Mouse (Mus musculus) lung, postnatal 4 days (tissue): ENCODE results near the gene Cldn13.

Experiments
- DNase-seq, 2 experiments: peaks; one replicate each; pipeline ENCODE4 v3.0.0; 2021

Gene Cldn13

DNA sequence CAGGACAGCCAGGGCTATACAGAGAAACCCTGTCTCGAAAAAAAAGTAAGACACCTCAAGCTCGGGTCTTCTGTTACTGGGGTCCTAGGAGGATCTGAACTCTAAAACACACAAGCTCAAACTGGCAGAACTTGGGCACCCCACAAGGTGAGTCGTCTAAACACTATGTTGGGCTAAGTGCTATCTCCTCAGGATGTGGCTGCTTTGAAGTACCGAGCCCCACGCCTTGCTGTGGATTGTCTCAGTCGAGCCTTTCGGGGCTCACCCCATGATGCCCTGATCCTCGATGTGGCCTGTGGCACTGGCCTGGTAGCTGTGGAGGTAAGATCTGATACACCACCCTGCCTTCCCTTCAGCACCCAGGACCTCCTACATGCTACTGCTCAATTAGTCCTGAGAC lies 18.0 kb upstream of the Cldn13 start:
- DNase-seq: no peak

DNA sequence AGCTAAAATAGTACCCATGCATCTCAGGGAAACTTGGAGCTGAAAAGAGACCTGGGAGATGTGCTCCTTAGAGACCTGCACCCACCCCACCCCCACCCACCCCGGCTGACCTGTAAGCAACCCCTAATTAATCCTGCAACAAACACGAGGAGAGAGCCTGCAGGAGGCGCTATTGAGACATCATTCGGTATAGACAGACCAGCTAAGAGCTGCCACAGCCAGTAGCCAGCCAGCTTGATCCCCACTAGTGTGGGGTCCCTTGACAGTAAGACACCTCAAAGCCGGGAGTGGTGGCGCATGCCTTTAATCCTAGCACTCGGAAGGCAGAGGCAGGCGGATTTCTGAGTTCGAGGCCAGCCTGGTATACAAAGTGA lies 17.6 kb upstream of the Cldn13 start:
- peak; percentile 68 to 82 for DNase-seq

DNA sequence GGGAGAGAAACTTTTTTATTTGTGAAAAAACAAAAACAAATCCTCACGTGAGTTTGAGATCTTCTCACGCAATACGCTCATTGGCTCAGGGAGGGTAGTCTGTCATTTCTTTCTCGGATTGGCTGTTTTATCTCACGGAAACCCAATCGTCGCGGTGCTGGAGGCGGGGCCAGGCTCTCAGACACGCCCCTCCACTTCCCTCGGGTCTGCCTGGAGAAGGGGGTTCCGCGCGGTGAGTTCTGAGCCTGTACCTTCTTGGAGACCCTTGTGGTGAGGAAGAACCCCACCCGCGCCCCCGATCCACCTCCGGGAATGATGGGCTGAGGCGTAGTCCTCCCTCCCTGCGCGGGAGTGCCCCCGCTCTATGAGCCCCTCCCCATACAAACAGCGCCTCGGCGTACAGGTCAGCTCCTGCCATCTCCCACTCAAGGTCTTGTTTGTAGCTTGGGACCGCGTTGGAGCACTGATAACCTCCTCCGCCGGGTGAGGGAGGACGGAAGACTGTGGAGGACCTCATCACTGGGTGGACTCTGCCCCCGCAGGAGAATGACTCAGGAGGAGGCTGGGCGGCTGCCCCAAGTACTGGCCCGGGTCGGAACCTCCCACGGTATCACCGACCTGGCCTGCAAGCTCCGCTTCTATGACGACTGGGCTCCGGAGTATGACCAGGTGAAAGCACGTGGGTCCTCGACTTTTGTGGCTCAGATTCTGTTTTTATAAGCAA lies 17.0 kb upstream of the Cldn13 start, which contains the start of gene Mettl27:
Gene Mettl27 (plus strand): TSS at position 190 of the 724 bp plus-strand sequence.
- peak; percentile 91 to 93 for DNase-seq

DNA sequence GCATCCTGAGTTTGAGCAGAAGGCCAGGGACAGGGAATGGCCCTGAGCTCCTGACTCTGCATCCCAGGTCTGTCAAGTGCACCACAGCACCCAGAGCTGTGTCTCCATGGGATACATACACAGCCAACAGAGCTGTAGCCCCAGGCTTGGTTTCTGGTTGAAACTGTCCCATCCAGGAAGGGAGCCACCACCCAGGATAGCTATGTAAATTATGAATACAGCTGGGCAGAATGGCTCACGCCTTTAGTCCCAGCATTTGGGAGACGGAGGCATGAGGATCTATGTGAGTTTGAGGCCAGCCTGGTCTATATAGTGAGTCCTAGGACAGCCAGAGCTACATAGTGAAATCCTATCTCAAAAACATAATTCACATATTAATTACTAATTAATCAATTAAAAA lies 14.7 kb upstream of the Cldn13 start:
- no peak for DNase-seq

DNA sequence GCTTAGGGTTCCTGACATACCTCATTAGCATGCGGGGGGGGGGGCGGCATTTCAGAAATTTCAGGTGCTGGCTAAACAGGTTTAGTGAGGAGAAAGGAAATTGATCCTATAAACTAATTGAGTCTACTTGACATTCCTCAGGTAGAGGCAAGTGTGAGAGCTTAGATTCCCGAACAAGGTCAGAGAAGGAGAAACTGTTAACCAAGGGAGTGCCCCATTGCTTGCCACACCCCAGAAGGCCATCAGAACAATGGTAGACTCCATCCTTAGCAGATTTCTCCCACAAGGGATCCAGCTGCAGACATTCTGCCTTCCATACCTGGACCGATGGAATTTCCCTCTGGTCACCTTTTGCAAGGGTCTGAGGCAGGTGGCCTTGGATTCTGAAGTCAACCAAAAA lies 11.4 kb upstream of the Cldn13 start:
- no peak for DNase-seq

DNA sequence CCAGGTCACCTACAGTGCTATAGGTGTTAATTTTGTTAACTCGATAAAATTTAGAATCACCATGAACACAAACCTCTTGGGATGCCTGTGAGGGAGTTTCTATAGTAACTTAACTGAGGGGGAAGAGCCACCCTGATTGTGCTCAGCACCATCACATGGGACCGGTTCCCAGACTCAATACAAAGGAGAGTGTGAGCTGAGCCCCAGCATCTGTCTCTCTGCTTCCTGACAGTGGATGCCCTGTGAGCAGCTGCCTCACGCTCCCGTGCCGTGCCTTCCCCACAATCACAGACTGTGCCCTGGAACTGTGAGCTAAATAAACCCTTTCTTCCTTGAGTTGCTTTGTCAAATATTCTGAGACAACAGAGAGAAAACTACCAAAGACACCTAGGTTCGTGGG lies 7.8 kb upstream of the Cldn13 start:
- DNase-seq: no peak

DNA sequence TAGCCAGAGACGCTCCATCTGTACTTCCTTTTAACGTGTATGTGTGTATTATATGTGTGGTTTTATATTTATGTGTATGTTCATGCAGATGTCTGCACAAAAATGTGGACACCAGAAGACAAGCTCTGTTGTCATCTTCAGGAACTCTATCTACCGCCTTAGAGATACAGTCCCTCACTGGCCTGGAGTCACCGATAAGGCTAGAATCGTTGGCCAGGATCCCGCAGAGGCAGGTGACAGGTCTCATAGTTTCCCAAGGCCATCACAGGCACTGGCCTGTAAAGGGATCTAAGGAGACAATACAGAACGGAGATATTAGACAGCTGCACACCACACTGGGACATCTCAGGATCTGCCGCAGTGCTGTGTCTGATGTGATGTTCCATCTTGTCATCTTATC lies 5.8 kb upstream of the Cldn13 start:
- no peak for DNase-seq

DNA sequence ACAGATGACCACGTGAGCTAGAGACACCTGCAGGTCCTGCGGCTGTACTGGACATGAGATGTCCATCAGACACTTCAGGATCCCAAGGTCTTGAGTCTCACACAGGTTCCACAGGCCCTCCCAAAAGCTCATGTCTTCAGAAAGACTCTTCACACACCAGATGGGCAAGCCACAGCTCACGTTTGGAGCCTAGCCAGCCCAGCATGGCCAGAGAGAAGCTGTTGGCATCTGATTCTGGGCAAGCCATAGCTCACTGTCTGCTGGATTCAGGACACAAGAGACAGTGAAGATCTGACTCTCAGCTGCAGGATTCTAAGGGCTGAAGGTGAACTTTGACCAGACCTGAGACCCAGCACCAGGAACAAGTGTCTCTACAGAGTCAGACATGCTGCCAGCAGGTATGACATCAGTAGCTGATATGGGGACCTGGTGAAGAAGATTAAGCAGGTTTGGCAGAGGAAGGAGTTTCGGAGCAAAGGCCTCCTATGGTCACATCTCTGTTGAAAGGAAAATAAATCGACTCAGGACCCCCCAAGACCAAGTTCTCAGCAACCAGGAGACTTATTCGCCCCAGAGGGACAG lies 4.9 kb upstream of the Cldn13 start:
- DNase-seq: no peak

DNA sequence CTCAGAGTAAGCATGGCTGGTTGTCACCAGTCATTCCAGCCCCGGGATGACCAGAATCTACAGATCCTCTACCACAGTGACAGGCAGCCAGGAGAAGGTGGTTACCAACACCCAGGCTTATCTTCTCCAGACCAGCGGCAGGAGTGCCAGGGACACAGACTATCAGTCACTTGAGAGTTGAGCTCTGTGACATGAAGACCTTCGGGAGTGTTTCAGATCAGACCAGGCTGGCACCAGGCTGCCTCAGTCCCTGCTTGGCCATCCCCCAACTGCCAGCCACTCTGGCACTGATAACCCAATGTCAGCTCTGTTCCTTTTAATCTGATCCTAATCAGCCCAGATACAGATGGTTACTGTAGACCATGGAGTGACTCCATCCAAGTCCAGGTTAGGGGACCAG lies 3.8 kb upstream of the Cldn13 start:
- DNase-seq: no peak

DNA sequence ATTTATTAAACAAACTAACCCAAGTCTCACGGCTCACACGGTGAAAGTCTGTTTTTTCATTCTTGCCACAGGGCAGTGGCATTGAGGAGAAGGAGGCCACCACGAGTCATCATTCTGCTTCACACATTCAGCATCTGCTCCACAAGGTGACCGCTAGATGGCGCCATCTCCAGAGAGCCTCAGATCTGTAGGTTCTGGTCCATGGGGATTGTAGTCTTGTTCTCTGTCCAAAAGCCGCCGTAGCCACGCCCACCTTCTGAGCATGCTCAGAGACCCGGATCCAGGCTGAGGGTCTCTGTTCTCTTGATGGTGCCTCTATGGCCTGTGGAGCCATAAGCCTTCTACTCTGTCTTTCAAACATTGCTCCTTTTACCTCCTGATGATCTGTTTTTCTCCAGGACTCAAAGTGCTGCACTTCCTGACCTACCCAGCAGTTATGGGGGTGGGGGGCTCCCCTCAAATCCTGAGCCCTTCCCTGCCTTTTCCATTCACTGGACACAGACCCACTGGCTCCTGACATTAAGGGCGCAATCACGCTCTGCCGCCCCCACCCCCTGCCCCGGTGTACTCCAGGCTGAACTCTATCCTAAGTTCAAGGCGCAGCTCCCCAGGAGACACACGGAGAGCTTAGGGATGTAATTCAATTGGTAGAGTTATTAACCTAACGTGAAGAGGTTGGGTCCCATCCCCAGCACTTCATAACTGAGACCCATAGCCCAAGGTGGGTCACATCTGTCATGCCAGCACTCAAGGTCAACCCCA lies 2.9 kb upstream of the Cldn13 start:
- DNase-seq: peak; percentile 73 to 80

DNA sequence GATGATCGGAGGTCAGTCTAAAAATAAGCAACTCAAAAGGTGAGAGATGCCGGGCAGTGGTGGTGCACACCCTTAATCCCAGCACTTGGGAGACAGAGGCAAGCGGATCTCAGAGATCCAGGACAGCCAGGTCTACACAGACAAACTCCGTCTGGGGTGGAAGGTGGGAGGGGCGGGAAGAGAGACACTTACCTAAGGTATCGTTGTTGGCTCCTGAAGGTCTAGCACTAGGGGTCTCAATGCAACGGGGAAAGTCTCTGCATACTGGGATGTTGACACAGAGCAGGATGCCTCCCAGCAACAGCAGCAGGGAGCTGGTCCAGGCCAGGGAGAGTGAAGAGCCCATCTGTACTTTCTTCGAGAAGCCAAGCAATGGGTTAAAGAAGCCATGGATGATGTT lies 816 bp downstream of the Cldn13 start:
- no peak for DNase-seq

DNA sequence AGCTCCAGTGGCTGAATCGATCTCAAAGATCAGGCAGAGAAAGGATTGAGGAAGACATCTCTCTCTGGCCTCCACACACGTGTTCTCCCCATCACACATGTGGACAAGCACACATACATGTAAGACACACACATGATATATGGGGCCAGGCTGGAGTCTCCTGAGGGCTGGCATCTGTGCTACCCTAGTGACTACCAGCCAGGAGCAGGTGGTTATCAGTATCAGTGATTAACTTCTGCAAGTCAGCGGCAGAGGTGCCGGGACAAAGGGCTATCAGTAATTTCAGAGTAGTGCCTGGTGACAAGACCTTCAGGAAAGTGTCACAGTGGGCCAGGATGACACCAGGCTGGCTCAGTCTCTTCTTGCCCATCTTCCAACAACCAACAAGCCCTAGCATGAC lies 1.6 kb downstream of the Cldn13 start:
- DNase-seq: no peak

DNA sequence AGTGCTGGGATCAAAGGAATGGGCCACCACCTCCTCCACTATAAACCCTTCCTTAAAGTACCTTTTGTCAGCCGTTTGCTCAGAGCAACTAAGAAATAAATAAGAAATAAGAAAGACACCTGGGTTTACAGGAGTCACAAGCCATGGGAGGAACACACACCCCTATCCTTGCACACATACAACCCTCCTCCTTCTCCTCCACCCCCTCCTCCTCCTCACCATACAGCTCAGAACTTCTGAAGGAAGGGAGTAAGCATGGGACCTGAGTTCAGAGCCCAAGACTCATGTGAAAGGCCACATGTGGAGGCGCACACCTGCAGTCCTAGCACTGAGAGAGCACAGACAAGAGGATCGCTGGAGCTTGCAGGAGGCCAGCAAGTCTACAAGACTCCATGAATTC lies 2.0 kb downstream of the Cldn13 start:
- DNase-seq: no peak

DNA sequence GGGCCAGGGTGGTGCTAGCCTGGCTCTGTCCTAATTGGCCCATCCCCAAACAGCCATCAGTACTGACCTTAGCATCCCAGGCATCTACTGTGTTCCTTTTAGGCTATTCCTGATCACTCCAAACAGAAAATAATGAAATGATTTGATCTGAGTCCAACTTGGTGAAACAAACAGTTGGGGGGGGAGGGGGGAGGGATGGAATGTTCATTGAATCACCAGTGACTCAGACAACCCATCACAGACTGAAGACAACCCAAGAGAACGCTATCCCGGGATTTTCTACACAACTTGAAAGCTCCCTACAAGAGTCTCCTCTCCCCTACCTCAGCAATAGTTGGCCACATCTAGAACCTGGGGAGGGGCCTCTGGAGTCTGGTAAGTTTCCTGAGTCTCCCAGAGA lies 3.4 kb downstream of the Cldn13 start:
- DNase-seq: no peak

DNA sequence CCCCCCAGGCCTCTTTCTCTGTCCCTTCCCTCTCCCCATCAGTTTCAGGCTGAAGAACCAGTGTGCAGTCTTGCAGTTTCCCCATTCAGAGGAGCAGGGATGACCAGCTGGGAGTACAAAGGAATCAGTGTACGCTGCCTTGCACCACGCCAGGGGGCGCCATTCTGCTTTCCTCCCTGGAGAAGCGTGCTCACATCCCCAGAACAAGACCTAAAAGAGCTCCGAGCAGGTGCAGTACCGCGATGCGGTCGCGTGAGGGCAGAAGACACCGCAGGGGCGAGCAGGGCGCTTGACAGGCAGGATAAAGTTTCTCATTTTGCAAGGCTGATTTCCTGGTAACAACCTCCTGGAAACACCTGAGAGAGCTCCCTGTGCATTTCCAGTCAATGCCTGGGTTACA lies 8.2 kb downstream of the Cldn13 start:
- DNase-seq: peak; percentile 94 to 97

DNA sequence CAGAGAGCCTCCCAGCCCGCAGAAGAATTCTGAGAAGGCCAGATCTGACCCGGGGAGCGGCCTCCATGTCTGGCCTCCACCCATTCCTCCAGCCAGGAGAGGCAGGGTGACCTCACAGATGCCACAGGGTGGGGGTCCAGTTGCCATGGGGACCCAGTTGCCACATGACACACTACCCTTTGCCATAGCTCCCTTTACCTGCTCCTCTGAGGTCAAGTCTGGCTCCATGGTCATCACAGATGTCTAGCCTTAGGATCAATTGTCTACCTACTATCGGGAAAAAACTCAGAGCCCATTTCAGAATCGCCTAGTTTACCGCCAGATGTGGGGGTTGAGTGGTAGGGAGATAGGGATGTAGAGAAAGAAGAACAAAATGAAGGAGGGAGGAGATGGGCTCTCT lies 8.7 kb downstream of the Cldn13 start, which contains the start of gene Tmem270:
Gene Tmem270 (minus strand): TSS at position 101 of the 400 bp plus-strand sequence.
- DNase-seq: no peak

DNA sequence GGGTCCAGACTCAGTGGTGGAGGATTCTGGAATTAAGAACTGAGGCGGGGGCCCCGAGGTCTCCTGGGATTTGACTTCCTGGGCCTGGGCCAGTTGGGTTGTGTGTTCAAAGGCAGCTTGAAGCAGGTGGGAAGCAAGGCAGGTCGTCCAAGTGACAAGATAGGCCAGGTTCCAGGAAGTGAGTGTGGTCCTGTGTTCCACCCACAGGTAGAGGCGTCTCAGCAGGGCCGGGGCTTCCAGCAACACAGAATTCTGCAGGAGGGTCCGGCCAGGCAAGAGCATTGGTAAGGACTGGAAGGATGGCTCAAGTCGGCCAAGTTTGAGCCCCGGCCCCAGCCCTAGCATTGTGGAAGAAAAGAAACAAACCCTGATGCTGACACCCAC lies 13.7 kb downstream of the Cldn13 start:
- no peak for DNase-seq

DNA sequence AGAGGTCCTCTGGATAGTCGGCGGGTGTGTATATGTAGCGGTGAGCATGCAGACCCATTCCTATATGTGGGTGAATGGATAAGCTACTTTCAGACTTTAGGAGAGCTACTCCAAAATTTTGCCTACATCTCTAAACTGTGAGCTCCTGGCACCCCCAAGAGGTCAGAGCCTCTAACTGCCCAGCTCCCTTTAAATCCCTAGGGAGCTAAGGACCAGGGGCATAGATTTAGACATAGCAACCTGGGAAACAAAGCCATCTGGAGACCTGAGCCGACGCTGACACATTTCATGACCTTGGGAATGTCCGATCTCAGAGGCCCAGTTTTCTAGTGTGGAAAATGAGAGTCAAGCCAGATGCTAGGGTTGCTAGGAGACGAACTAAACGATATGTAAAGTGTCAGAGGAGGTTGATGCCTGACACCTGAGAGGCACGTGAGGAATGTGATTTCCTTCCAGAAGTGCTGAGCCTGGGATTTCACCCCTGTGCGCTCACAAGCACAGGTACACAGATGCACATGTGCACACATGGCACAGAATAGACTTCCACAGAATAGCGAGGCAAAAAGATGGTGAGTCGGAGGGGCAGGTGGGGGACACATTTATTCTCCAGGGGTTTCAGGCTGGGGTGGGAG lies 14.2 kb downstream of the Cldn13 start:
- peak; percentile 57 to 67 for DNase-seq

DNA sequence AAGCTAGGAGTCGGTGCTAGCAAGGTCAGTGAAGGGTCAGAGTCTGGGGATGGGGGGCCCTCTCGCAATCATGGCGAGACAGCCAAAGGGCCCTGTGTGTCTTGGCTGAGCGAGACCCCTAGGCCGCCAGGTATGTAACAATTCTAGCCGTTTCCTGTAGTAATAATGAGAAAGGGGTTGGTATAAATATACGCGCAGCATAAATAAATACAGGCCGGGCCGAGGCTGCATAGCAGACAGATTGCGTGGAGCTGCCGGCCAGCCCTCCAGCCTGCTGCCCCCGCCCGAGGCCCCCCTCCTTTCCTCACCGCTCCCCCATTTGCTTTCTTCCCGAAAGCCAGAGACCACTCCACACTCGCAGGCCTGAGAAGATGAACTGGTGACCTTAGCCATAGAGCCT lies 17.7 kb downstream of the Cldn13 start:
- peak; percentile 66 to 79 for DNase-seq

DNA sequence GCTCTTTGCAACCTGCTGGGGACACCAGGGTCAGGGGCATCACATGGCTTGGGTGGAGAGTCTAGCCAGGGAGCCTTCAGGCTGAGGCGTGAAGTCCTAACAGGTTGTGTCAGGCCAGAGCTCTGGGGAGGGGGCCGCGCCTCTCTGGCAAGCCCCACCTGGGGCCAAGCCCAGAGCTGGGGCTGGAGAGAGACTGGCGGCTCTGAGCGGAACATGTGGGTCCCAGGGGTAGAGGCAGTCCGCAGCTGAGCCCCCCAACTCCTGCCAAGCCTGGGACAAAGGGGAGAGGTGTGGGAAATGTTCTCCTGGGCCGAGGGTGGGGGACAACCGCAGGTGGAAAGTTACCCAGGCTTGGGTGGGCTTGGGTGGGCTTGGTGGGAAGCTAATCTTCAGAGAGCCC lies 18.4 kb downstream of the Cldn13 start:
- no peak for DNase-seq

DNA sequence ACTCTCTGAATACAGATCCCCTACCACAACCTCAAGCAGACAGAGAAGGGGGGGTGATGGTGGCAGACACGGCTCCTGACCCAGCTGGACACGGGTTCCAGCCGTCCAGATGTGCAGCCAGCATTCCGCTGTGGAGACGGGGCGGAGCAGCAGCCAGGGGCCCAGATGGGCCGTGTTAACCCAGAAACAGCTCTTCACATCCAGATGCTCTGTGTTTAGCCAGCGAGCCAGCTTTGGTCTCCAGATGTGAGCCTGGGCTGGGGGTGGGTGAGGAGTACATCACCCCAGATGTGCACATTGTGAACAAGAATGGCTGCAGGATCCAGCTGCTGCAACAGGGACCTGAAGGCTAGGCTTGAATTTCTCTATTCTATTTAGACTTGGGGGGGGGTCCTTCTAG lies 20.0 kb downstream of the Cldn13 start:
- peak; percentile 57 to 91 for DNase-seq

DNA sequence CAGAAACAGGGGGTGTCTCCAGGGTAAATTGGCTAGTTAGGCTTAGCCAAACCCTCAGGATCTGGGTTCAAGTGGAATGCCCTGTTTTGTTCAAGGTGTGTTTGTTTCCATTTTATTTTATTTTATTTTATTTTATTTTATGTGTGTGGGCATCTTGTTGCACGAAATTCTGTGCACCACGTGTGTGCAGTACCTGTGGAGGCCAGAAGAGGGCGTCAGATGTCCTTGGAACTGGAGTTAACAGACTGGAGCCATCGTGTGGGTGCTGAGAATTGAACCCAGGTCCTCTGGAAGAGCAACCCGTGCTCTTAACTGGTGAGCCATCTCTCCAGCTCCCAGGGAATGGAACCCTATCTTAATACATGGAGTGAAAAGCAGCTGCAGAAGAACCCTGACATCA lies 22.6 kb downstream of the Cldn13 start:
- no peak for DNase-seq

DNA sequence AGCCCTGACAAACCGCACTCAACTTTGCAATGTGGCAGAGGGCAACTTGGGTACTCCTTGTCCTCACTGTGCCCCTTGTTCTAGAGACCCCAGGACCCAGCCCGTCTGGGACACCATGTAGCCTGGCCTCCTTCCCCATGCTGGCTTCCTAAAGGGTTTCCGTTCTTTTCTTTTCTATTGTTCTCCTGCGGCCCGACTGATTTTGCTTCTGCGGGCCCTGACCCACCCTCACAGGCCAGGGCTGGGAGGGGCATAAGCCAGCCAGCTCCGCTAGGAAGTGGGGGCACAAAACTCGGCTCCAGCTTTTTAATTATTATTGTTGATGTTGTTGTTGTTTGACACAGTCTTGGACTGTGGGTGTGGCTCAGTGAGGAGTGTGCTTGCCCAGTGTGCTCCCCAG lies 23.8 kb downstream of the Cldn13 start:
- DNase-seq: peak; percentile 55 to 81

DNA sequence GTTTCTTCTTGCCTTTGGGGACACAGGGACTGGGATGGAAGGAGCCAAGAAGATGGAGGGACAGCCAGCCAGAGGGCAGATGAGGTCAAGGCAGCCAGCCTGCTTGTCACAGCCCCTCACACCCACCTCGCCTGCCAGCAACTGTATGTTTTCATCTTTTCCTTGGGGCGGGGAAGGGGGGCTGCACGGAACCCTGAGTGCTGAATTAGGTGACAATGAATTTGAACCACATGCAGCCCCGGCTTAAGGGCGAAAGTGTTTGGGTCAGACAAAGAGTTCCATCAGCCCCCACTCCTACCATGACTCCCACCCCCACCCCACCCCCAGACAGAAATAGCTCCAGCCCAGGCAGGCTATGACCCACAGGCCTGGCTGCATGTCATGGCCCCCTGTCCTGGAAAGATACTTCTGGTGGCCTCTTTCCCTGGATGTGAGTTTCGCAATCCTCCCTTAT lies 24.7 kb downstream of the Cldn13 start:
- peak; percentile 79 to 94 for DNase-seq
